Mouse (Mus musculus) layer of hippocampus, adult 9-10 months (tissue): ENCODE measurements around the gene Cd244a.

Experiments
- DNase-seq: peaks from one replicate; pipeline ENCODE4 v3.0.0; 2022; ENCODE audit warnings: low spot score

Gene Cd244a

DNA sequence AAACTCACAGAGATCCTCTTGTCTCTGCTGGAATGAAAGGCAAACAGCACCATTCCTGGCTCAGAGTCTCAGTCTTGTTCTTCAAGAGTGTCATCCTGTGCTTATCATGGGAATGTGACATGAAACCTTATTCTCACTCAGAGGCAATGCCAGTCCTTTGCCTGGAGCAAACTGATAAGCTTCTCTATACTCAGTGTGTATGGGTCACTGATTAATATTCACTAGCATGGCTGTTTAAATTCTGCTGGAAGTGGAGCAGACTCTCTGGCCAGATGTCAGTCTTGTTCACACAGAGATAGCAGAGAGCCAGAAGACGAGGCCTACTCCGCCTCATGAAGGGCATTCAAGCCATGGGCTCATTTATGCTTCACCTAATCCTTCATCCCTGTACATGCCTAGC lies 25.6 kb downstream of the Cd244a start:
- no peak for DNase-seq

DNA sequence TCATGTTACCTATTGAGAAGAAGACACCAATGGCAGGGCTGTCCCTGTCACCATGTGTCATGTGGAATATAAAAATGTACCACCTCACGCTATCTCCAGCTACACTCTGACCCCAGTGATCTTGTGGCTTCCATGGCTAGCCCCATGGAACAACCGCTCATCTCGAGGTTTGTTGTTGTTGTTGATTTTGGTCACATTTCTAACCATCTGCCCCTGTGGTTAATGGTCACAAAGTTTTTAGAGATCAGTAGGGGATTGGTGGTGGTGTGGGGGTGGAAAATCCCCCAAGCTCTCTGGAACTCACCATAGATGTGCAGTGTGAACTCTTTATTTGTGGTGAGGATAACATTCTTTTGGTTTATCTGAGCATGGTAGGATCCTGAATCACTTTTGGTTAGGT lies 45.7 kb downstream of the Cd244a start:
- DNase-seq, result no peak

DNA sequence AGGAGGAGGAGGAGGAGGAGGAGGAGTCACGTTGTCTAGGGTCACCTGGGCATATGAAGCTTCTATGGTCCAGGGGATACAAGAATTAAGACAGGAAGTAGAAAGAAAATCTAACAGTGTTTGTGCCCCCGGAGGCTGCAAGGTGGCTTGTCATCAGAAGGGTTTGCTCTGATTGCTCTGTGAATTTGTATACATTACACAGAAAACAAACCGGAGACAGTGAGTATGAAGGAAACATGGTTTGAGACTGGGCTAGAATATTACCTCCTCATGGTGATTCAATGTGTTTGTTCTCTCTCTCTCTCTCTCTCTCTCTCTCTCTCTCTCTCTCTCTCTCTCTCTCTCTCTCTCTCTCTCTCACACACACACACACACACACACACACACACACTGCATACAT lies 47.7 kb downstream of the Cd244a start:
- no peak for DNase-seq

DNA sequence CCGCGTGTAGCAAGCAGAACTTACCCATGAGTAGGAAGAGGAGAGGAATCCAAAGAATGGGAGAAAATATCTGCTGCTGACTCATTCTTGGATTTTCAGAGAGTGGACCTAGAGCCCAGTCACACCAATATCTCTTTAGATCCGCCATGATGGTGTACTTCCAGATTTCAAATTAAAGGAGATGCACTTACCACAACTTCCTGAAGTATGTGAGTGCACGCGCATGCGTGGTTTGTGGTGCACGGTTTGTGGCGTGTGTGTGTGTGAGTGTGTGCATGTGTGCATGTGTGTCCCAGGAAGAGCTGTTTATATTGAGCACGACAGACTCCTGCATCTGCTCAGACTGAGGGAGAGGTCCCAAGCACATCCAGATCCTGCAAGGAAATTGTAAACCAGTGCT lies 48.2 kb downstream of the Cd244a start, which contains the start of gene Ly9:
Gene Ly9, minus strand, starts transcription at position 235 of the 400 bp plus-strand sequence.
- DNase-seq, result no peak

DNA sequence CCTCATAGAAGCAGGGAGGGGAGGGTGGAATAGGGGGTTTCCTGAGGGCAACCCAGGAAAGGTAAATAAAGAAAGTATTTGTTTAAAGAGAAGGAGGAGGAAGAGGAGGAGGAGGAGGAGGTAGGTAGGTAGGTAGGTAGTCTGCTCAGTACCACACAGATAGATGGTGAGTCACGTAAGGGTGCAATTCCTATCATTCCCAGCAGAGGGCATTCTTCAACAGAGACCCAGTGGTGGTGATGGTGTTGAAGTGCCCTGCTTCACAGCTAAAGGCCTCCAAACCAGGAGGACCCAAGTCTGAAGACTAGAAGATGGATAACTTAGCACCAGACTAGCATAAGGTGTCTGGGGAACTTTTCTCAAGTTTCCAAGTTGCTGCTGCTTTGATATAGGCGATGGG lies 51.0 kb downstream of the Cd244a start:
- no peak for DNase-seq

DNA sequence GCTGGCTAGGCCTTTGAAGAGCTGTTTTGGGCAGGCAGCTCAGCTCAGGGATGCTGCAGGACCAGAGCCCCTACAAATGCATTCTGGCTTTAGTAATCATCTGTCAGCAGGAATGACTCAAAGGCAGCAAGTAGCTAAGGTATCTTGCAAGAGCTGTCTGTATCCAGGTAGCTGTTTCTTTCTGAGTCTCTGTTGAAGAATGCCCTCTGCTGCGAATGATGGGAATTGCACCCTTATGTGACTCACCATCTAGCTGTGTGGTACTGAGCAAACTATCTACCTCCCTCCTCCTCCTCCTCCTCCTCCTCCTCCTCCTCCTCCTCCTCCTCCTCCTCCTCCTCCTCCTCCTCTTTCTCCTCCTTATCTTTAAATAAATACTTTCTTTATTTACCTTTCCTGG lies 51.8 kb downstream of the Cd244a start:
- DNase-seq, result no peak

DNA sequence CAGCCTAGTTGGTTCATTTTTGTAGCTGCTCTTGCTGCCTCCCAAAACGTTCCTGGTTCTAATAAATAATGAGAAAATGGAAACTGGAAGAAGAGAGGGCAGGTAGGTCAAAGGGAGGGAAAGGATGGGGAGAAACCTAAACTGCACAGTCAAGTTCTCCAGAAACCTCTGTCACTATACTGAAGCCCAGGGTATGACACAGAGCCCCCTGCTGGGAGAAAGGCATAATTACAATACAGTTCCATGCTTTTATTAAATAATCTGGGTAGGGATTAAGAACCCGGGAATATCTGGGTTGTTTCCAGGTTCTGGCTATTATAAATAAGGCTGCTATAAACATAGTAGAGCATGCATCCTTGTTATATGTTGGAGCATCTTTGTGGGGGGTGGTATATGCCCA lies 55.0 kb downstream of the Cd244a start:
- no peak for DNase-seq

DNA sequence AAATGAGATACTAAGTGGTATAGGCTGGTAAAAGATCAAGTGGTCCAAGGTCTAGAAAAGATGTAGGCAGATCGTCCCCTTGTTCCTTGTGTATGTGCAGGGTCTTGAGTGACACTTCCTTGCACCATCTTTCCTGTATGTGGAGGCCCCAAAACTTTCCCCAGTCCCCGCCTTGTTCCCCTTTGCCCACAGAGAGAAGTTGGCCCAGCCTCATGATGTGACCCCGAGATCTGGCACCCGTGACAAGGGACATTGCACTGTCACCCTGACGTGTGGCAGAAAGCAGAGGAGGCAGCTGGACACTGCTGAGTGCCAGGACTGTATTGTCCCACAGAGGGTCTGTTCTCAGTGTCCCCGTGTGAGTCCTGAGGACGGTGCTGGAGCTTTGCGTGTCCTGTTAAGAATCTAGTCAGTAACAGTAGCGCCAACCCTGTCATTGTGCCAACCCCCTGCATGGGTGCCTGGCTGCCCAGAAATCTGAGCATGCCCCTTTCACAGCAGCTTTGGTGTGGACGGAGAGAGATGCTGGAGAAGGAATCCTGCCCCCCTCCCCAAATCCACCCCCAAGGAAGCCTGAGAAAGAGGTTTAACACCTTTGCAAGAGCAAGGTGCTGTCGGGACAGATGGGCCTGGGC lies 58.0 kb downstream of the Cd244a start:
- DNase-seq, result no peak

DNA sequence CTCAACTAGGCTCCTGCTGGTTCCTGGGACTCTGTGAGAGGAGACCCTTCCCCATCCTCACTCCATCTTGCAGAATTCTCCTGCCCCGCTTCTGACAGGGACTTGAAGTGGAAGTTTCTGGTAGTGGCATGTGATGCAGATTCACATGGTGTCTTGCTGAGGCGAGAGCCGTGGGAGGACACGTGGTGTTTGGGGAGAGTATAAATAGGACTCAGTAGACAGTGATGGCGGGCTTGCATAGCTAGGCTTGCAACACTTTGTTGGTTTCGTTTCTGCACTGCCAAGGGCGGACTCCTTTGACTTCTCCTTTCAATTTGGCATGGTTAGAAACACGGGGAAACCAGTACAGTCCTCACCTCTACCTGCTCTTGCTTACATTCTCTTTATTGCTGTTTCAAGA lies 60.0 kb downstream of the Cd244a start:
- DNase-seq, result no peak

DNA sequence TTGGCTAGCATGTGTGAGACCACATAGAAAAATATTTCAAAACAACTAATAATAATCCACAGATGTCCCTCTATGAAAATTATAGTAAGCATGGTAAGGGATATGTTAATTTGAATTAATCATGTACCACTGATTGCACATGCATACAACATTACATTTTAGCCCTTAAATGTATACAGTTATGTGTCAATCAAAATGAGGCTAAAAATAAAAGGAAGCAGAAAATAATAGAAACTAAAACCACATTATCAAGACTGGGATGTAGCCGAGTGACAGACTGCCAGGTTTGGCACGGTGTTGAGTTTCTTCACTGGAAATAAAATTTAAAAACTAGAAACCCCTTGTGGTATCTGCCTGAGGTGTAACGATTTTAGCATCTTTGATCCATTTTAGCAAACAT lies 60.7 kb downstream of the Cd244a start:
- DNase-seq, result no peak

DNA sequence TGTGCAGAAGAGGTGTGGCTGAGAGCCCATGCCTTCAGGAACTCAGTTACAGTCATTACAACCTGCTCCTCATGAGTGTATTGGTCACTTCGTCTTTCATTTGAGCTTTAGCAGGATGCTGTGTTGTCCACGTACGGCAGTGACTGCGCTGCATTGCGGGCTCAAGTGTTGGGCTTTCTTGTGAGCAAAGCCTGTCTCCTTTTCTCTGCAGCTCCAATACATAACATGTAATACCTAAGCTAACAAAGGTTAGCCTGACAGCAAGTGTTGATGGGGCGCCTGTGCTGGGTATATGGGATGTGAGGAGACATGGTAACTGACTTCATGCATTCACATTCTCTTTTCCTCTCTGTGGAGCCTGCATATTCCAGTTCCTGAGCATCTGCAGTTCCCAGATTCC lies 61.1 kb downstream of the Cd244a start:
- DNase-seq, result no peak

DNA sequence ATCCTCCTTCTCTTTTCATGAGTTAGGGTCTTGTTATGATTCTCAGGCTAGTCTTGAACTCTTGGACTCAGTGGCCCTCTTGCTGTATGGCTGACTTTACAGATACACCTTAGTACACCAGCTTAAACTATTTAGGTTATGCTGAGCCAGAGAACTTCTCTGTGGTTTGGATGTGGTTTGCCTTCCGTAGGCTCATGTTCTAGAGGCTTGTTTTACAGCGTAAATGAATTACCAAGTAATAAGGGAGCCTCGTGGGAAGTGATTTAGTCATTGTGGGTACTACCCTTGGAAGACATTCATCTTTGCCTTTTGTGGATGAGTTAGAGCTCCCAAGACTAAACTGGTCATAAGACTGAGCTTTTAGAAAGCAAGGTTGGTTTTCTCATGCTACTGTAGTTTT lies 68.8 kb downstream of the Cd244a start:
- no peak for DNase-seq

DNA sequence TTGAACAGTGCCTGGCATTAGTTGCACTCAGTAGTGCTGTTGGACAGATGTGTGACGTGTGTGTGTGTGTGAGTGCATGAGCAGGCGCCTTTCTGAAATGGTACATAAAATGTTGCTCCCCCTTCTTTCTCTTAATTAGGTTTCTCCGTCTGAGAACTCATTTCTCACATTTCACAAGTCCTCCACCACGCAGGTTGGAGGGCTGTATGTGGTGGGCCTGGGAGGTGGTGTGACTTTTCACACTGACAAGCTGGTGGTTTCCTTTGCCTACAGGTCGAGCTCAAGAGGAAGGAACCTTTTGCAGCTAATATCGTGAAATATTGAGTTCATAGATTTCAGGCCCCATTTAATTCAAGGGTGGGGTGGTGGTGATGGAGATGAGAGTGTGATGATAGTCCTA lies 70.2 kb downstream of the Cd244a start:
- DNase-seq, result no peak

DNA sequence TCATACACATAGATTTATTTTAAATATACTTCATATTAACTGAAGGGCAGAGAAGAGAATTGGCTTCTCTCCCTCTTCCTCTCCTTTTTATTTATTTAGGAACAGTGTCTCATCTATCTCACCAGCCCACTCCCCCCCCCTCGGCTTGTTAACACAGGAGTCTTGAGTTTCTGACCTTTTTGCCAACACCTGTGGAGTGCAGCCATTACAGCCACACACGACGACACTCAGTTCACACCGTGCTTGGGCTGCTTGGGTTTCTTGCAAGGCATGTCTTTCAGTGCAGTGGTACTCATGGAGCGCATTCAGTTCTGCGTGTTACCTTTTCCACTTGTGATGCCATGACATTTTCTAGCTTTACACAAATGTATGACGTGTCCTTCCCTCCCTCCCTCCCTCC lies 71.0 kb downstream of the Cd244a start:
- DNase-seq, result no peak

DNA sequence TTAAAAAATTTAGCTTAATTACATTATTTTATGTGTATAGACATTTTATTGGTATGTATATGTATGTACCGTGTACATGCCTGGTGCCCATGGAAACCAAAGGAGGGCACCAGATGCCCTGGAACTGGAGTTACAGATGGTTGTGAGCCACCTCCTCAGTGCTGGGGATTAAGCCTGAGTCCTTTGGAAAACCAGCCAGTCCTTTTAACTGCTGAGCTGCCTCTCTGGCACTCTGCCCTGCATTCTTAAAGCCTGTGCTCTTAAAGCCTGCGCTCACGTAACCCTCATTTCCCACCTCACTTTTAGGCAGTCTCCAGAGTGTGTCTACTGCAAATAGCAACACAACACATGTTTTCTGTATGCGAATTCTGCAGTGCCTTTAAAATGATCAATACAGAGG lies 71.9 kb downstream of the Cd244a start:
- DNase-seq, result no peak

DNA sequence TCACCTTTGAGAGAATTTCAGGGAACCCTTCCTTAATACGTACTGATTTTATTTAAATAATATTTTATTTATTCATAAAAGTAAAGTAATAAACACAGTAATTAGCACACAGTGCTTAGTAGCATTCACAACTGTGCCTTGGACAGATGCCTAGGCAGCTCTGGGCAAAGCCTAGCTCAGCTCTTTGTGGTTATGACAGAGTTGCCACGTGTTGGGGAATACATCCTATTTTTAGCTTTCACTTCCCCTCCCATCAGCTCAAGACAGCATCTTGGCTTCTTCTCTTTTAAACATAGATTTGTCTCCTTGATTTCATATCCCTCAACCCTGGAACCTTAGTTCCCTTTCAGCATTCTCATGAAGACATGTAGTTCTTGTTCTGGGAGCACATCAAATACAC lies 72.5 kb downstream of the Cd244a start:
- DNase-seq, result no peak

DNA sequence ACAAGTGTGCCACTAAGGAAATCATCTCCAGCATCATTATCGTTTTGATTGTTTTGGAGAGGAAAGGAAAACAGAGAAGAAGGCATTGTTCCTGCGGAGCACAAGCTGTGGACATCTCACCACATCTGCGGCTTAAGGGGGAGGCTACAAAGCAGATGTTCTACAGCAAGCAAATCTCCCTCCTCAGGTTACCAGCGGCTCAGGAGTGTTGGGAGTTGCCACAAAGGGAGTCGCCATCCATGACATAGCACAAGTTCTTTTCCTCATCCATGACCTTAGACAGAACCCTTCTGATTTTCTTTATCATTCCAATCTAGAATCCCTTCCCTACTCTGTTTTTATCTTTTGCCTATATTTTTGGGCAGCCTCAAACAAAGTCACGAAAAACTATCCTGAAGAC lies 76.7 kb downstream of the Cd244a start:
- no peak for DNase-seq

DNA sequence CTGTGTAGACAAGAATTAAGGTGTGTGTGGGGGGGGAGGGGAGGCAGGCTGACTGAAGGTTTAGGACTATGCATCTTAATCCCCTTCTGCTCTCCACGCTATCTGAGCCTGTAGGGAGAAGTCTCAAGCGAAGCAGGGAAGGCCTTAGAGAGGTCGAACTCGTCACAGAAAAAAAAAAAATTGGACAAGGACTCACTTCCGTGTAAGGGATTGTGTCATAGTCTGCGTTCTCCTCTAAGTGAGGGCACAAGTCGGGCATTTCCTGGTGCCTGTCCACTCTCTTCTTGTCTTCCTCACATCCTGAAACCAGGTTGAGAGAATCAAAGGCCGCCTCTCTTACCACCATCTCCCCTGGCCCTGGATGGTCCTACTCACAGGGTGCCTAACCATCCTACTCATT lies 78.1 kb downstream of the Cd244a start:
- DNase-seq, result no peak

DNA sequence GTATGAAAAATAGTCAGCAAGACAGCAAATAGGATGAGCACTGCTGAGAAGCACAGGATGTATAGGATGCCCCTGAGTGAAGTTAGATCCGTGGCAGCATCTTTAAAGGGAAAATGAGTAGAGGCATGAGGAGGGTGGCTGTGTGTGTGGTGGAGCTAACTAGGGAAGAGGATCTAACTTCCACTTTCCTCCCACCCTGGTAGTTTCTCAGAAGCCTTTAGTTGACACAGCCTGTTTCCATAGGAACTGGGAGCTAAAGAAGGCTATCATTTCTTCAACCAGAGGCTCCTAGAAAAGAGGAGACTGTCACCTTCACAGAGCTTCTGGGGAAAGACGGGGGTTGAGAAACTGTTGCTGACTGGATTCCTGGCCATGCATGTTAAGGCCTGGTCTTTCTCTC lies 79.7 kb downstream of the Cd244a start:
- no peak for DNase-seq

DNA sequence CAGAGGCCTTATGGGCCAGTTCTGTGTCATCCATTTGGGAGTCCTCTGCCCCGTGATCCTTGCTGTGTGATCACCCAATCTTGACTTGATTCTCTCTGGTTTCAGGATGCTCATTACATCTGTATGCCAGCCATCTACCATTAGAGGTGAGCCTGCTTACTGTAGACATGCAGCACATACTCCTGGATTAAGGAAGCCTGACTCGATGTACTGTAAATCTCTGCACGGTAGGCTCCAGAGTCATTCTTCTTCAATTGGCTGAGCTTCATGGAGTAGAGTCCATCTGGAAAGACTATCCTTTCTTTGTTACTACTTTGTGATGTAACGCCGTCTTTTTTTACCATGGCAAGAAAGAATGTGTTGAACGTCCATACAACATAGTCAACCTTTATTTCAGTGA lies 81.8 kb downstream of the Cd244a start:
- DNase-seq, result no peak

DNA sequence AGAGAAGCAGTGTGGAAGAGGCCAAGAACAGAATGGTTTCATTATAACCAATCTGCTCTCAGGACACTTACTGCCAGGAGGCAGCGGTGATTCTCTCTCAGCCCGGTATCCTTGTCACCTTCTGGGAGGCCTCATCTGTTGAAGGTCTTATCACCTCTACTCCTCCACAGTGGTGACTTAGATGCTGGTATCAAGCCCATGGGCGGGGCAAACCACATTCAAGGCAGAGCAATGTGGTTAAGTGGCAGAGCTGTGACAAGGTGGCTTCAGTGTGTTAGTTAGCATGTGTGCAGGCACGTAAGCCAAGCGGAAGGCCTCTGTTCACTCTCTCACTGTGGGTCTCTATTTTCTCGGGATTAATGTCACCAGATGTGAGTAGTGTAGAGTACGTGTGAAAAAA lies 84.6 kb downstream of the Cd244a start:
- no peak for DNase-seq

DNA sequence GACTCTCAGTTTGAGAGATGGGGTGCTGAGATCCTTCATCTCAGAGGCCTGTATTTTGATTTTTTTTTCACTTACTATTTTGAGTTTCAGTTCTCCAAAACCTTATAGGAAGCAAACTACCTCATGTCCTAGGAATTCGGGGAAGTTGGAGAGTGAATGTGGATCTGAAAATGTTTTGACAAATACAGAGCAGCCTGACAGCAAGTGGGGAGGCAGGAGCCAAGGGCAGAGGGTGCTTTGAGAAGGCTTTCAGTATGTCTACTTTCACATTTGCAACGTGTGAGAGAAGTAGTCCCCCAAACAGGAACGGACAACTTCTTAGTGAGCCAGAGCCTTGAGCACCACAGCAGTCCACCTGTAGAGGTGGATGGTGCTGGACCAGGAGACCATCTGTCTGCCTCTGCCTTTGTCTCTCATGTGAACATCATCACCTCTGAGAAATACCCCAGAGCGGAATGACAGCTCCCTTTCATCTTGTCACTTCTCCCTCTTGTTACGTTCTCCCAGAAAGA lies 87.5 kb downstream of the Cd244a start:
- no peak for DNase-seq

DNA sequence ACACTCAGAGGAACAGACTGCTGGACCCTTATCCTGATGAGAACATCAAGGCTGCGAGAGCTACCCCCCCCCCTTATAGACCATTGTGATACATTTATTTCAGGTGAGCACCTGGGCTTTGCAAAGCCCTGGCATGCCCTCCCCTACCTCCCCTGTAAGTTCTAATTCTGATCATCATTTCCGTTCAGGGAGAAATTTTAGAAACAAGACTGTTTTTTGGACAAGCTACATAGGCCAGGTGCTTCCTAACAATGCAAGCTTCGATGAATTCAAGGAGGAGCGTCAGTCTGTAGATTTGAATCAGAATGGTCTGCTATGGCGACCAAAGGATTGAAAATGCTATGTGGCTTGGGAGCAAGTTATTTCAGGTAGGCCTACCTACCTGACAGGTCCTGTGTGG lies 88.7 kb downstream of the Cd244a start:
- no peak for DNase-seq

DNA sequence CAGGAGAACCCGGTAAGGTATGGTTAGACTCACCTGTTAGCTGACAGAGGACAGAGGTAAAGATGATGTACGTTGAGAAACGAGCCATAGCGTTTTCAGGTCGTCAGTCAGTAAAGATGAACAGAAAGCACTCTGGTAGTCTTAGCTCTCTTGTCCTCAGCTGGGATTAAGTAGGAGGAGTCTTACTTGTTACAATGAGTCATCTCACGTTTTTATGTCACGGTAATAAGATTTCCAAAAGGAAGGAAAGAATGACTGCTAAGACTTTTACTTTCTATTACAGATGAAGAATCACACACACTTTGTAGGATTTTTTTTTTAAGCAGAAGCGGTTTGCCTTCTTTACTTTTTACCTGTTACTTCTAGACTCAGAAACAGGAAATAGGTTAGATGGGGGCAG lies 89.8 kb downstream of the Cd244a start:
- no peak for DNase-seq

DNA sequence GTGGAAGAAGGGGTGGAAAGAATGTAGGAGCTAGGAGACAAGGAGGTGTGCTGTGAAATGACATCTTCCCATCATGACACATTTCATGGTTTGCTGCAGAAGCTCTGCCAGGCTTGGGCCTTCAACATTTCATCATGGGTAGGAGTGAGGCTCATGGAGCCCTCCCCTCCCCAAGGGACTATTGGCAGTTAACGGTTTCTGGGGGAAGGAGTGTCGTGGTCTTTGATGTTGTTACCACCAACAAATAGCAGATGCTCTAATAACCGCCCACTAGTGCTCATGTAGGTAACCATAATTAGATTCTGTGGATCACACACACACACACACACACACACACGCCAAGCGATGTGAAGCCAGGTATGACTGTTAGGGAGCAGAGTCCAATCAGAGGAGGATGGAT lies 93.7 kb downstream of the Cd244a start, which contains the start of gene Slamf7:
Gene Slamf7, minus strand, starts transcription at position 302 of the 400 bp plus-strand sequence.
- DNase-seq, result no peak
